Mouse (Mus musculus) heart, embryonic 10.5 days (tissue): ENCODE data around the gene Kdm4a. TPM values are rescaled to one million over a fixed set of nuclear protein-coding genes. Genes with fewer than 3 reads are reported as not detected.

Source experiments
- DNase-seq: peaks from one replicate; pipeline ENCODE4 v3.0.0-alpha.2; 2017; ENCODE audit warnings: low spot score
- H3K27ac ChIP-seq: fragments of 300-500 bp; sonication (generic); 2 replicates; pipeline ENCODE4 v1.5.1; 2016; ENCODE audit warnings: mild to moderate bottlenecking
- H3K27me3 ChIP-seq: fragments of 300-500 bp; sonication (generic); 2 replicates; pipeline ENCODE4 v1.6.1; 2016; ENCODE audit warnings: mild to moderate bottlenecking; ENCODE audit not compliant: poor library complexity, insufficient read depth, severe bottlenecking
- H3K36me3 ChIP-seq: fragments of 300-500 bp; sonication (generic); 2 replicates; pipeline ENCODE4 v1.6.1; 2016; ENCODE audit warnings: mild to moderate bottlenecking, moderate library complexity
- H3K4me1 ChIP-seq: fragments of 300-500 bp; sonication (generic); 2 replicates; pipeline ENCODE4 v1.6.1; 2016; ENCODE audit warnings: mild to moderate bottlenecking
- H3K4me3 ChIP-seq: fragments of 300-500 bp; sonication (generic); 2 replicates; pipeline ENCODE4 v1.5.1; 2016; ENCODE audit warnings: mild to moderate bottlenecking, moderate library complexity
- H3K9me3 ChIP-seq: fragments of 300-500 bp; sonication (generic); 2 replicates; pipeline ENCODE4 v1.6.1; 2016; ENCODE audit warnings: mild to moderate bottlenecking, moderate library complexity
- WGBS: fragments of 180-500 bp; shearing (Covaris S2); methylation state at CpG from one replicate; pipeline ENCODE4 v1.1.7; 2016; 5-methylcytosine and 5-hydroxymethylcytosine counted together
- polyA plus RNA-seq: library from polyadenylated mRNA; unstranded; fragments of >200 nt; fragmentation: Nextera tagmentation; extraction: Ambion mirVana; gene quantifications from 2 replicates; pipeline ENCODE4 v1.2.1, GENCODE M21; 2016

The Kdm4a gene
- 22.9 and 26.6 TPM in 2 replicates for polyA plus RNA-seq

- Histone ChIP-seq H3K9me3 (no peaks in the 10 kb centered on the region), H3K36me3 (peaks cover 28% of the 10 kb centered on the region), H3K27me3 (no peaks in the 10 kb centered on the region), H3K27ac (peak within 1 kb of the TSS; percentile 98), H3K4me3 (peak within 1 kb of the TSS; percentile 83), H3K4me1 (peaks cover 13% of the 10 kb centered on the region)
- WGBS, result under 1% methylated on average over 37 of the region's 38 CpGs
- DNase-seq, result peak; percentile 99
These were observed at the start of gene Kdm4a for GRCm38 (mm10) chr4:118179467-118180300. Gene Kdm4a (minus strand): TSS chr4:118180043.

- no peak for DNase-seq
- Histone ChIP-seq H3K36me3 (peaks cover 98% of the 10 kb centered on the region), H3K4me1 (peaks cover 11% of the 10 kb centered on the region), H3K4me3 (no peak overlapping the region), H3K27me3 (no peaks in the 10 kb centered on the region), H3K9me3 (no peaks in the 10 kb centered on the region), H3K27ac (no peak overlapping the region)
- 75% methylated on average over 6 of the region's 6 CpGs for WGBS
These were observed 49.4 kb upstream of the Kdm4a start for GRCm38 (mm10) chr4:118229035-118229770.

DNA sequence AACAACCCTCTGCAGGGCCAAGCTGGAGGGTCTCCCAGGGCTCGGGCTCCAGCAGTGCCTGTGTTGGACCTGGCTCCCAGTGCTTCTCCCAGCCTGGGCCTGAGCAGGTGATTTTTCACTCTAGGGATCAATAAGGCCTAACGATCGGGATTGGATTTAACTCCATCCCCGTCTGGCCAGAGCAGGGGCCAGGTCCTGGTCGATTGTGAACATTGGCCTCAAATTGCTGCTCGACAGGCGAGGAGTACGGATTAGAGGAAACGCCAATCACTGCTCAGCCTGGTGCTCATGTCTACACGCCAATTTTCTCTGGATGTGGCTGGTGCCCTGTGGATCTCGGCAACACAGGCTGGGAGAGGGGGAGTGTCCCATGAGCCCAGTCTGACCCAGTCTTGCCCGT is 47.6 kb upstream of the Kdm4a start:
- Histone ChIP-seq H3K9me3 (no peaks in the 10 kb centered on the region), H3K36me3 (peaks cover 99% of the 10 kb centered on the region), H3K4me1 (no peaks in the 10 kb centered on the region), H3K4me3 (no peak overlapping the region), H3K27ac (no peak overlapping the region), H3K27me3 (no peaks in the 10 kb centered on the region)
- no peak for DNase-seq
- WGBS, result 82% methylated on average over 12 of the region's 12 CpGs

GRCm38 (mm10) chr4:118221261-118221660 is 41.4 kb upstream of the Kdm4a start:
- no peak overlapping the region for H3K27ac ChIP-seq

GRCm38 (mm10) chr4:118220756-118221155 is 40.9 kb upstream of the Kdm4a start:
- H3K4me3 ChIP-seq, result no peak overlapping the region
- H3K27me3 ChIP-seq, result no peaks in the 10 kb centered on the region
- no peaks in the 10 kb centered on the region for H3K9me3 ChIP-seq
- H3K36me3 ChIP-seq, result peaks cover 99% of the 10 kb centered on the region
- WGBS, result 83% methylated on average over 9 of the region's 9 CpGs
- no peak for DNase-seq
- H3K4me1 ChIP-seq, result no peaks in the 10 kb centered on the region; the same call in 1 of the 2 replicates
- H3K27ac ChIP-seq, result no peak overlapping the region

More at GRCm38 (mm10) chr4:118221261-118221660, 41.4 kb upstream of the Kdm4a start:
- H3K4me3 ChIP-seq, result no peak overlapping the region
- 73% methylated on average over 7 of the region's 7 CpGs for whole genome bisulfite sequencing
- H3K36me3 ChIP-seq, result peaks cover 99% of the 10 kb centered on the region
- no peaks in the 10 kb centered on the region for H3K4me1 ChIP-seq
- H3K9me3 ChIP-seq, result no peaks in the 10 kb centered on the region
- DNase-seq, result no peak
- H3K27me3 ChIP-seq, result no peaks in the 10 kb centered on the region

- no peak for DNase-seq
- 88% methylated on average over 6 of the region's 6 CpGs for WGBS
- Histone ChIP-seq H3K9me3 (no peaks in the 10 kb centered on the region), H3K36me3 (peaks cover 99% of the 10 kb centered on the region), H3K4me1 (no peaks in the 10 kb centered on the region; the same call in 1 of the 2 replicates), H3K27me3 (no peaks in the 10 kb centered on the region), H3K27ac (no peak overlapping the region), H3K4me3 (no peak overlapping the region)
These were observed 39.6 kb upstream of the Kdm4a start for GRCm38 (mm10) chr4:118219487-118219886.

GRCm38 (mm10) chr4:118218521-118218920 is 38.7 kb upstream of the Kdm4a start:
- Histone ChIP-seq H3K27me3 (no peaks in the 10 kb centered on the region), H3K4me3 (no peak overlapping the region), H3K27ac (no peak overlapping the region), H3K36me3 (peaks cover 99% of the 10 kb centered on the region), H3K4me1 (no peaks in the 10 kb centered on the region; the same call in 1 of the 2 replicates), H3K9me3 (no peaks in the 10 kb centered on the region)
- DNase-seq, result no peak
- 83% methylated on average over 5 of the region's 5 CpGs for WGBS

- no peaks in the 10 kb centered on the region for H3K9me3 ChIP-seq
- no peak overlapping the region for H3K4me3 ChIP-seq
- H3K27me3 ChIP-seq, result no peaks in the 10 kb centered on the region
- DNase-seq, result no peak
- 79% methylated on average over 17 of the region's 17 CpGs for WGBS
- peaks cover 100% of the 10 kb centered on the region for H3K36me3 ChIP-seq
- no peaks in the 10 kb centered on the region; the same call in 1 of the 2 replicates for H3K4me1 ChIP-seq
- H3K27ac ChIP-seq, result no peak overlapping the region
These were observed 37.1 kb upstream of the Kdm4a start for GRCm38 (mm10) chr4:118216726-118217595.

DNA sequence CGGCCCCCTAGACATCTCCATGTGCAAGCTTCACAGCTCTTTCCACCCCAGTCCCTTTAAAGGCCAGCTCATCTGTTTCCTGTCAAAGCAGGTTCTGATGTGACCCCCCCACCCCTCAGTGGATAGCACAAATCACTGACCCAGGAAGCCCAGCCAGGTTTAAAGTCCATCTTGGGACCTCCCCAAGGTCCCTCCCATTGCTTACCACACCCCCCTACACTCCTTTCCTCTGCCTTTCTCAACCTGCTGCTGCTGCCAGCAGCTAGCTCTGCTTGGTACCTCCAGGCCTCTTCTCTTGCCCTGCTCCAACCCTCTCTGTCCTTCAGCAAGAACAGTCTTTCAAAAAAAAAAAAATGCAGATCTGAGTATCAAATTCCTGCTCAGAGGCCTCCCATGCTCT is 35.0 kb upstream of the Kdm4a start:
- H3K9me3 ChIP-seq, result no peaks in the 10 kb centered on the region
- 92% methylated on average over 1 of the region's 1 CpGs for WGBS
- peaks cover 100% of the 10 kb centered on the region for H3K36me3 ChIP-seq

GRCm38 (mm10) chr4:118206918-118207640 is 27.2 kb upstream of the Kdm4a start:
- H3K27ac ChIP-seq, result no peak overlapping the region
- H3K27me3 ChIP-seq, result no peaks in the 10 kb centered on the region
- WGBS, result 65% methylated on average over 10 of the region's 10 CpGs
- no peaks in the 10 kb centered on the region for H3K4me1 ChIP-seq
- DNase-seq, result no peak
- no peaks in the 10 kb centered on the region for H3K9me3 ChIP-seq
- no peak overlapping the region for H3K4me3 ChIP-seq
- H3K36me3 ChIP-seq, result peaks cover 46% of the 10 kb centered on the region

More for the DNA sequence above, 35.0 kb upstream of the Kdm4a start:
- H3K4me1 ChIP-seq, result no peaks in the 10 kb centered on the region; the same call in 1 of the 2 replicates
- H3K4me3 ChIP-seq, result no peak overlapping the region
- no peak for DNase-seq
- H3K27me3 ChIP-seq, result no peaks in the 10 kb centered on the region
- no peak overlapping the region for H3K27ac ChIP-seq

DNA sequence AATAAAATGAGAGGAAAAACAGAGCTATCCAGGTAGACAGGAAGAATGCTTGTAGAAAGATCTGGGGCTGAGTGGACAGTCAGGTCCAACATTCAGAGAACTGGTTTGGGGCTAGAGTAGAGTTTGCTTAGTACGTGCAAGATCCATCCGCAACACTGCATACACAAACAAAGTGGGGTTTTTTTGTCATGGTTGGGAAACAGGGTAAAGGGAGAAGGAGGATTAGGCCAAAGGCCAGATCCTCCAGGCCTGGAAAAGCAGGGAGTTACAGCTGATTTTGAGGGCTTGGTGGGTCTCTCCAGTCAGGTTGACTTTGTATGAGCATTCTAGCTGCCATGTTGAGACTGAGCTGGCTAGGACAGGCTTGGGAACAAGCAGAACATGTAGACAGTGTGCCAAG is 26.1 kb upstream of the Kdm4a start:
- Histone ChIP-seq H3K27me3 (no peaks in the 10 kb centered on the region), H3K4me1 (no peaks in the 10 kb centered on the region), H3K9me3 (no peaks in the 10 kb centered on the region), H3K27ac (no peak overlapping the region), H3K36me3 (peaks cover 35% of the 10 kb centered on the region), H3K4me3 (no peak overlapping the region)
- 88% methylated on average over 2 of the region's 2 CpGs for WGBS
- DNase-seq, result no peak

GRCm38 (mm10) chr4:118199093-118199492 is 19.2 kb upstream of the Kdm4a start:
- Histone ChIP-seq H3K36me3 (no peaks in the 10 kb centered on the region), H3K4me1 (peaks cover 7% of the 10 kb centered on the region), H3K27ac (no peak overlapping the region), H3K4me3 (no peak overlapping the region), H3K9me3 (no peaks in the 10 kb centered on the region), H3K27me3 (no peaks in the 10 kb centered on the region)
- no peak for DNase-seq
- WGBS, result 85% methylated on average over 2 of the region's 2 CpGs
